Mouse (Mus musculus) olfactory bulb, adult 2 months (tissue): ENCODE results near the gene Tfr2.

Source experiments
- CTCF ChIP-seq: fragments of 200-500 bp; IDR thresholded peaks from 2 replicates; pipeline ENCODE4 v1.5.1; 2012; ENCODE audit warnings: low read depth, mild to moderate bottlenecking, low read length, moderate library complexity; ENCODE audit not compliant: insufficient read depth
- POLR2A ChIP-seq: fragments of 200-500 bp; IDR thresholded peaks from 2 replicates; pipeline ENCODE4 v1.6.1; 2012; ENCODE audit warnings: mild to moderate bottlenecking, low read depth, low read length, moderate library complexity; ENCODE audit not compliant: insufficient read depth

- TF ChIP-seq CTCF (no peak), POLR2A (no peak)
These were observed 43.4 kb downstream of the Tfr2 start for GRCm38 (mm10) chr5:137613076-137613475.
